Mouse (Mus musculus) forebrain, embryonic 10.5 days (tissue): Measurements from ENCODE around the gene Dnali1. TPM values are rescaled to one million over a fixed set of nuclear protein-coding genes. Genes with fewer than 3 reads are reported as not detected.
A peak's percentile ranks its signal among the peaks of the same experiment; 100 is the strongest.

Source experiments
- DNase-seq: peaks from one replicate; pipeline ENCODE4 v3.0.0-alpha.2; 2017; ENCODE audit warnings: low spot score; ENCODE audit errors: extremely low spot score
- H3K27ac ChIP-seq: fragments of 300-500 bp; sonication (generic); 2 replicates; pipeline ENCODE4 v1.5.1; 2016; ENCODE audit warnings: mild to moderate bottlenecking
- H3K27me3 ChIP-seq: fragments of 300-500 bp; sonication (generic); 2 replicates; pipeline ENCODE4 v1.6.1; 2016; ENCODE audit warnings: mild to moderate bottlenecking; ENCODE audit not compliant: poor library complexity, severe bottlenecking
- H3K36me3 ChIP-seq: fragments of 300-500 bp; sonication (generic); replicated peaks from 2 replicates; pipeline ENCODE4 v1.6.1; 2016; ENCODE audit warnings: mild to moderate bottlenecking, moderate library complexity
- H3K4me1 ChIP-seq: fragments of 300-500 bp; sonication (generic); 2 replicates; pipeline ENCODE4 v1.6.1; 2016
- H3K4me3 ChIP-seq: fragments of 300-500 bp; sonication (generic); 2 replicates; pipeline ENCODE4 v1.5.1; 2016; ENCODE audit warnings: mild to moderate bottlenecking, moderate library complexity
- H3K9me3 ChIP-seq: fragments of 300-500 bp; sonication (generic); 2 replicates; pipeline ENCODE4 v1.6.1; 2016; ENCODE audit warnings: mild to moderate bottlenecking, moderate library complexity
- WGBS: fragments of 180-500 bp; shearing (Covaris S2); methylation state at CpG from one replicate; pipeline ENCODE4 v1.1.7; 2016; 5-methylcytosine and 5-hydroxymethylcytosine counted together
- polyA plus RNA-seq: library from polyadenylated mRNA; unstranded; fragments of >200 nt; fragmentation: Nextera tagmentation; extraction: Ambion mirVana; gene quantifications from 2 replicates; pipeline ENCODE4 v1.2.1, GENCODE M21; 2016

Gene Dnali1
- polyA plus RNA-seq, 1 experiment from 2014 or later: 0.30 TPM

GRCm38 (mm10) chr4:125017431-125017830, 48.1 kb downstream of the Dnali1 start:
- Histone ChIP-seq H3K36me3 (no peaks in the 10 kb centered on the region), H3K9me3 (no peaks in the 10 kb centered on the region), H3K27me3 (peaks cover 4% of the 10 kb centered on the region; the same call in 1 of the 2 replicates), H3K4me3 (no peak overlapping the region), H3K27ac (no peak overlapping the region), H3K4me1 (peaks cover 7% of the 10 kb centered on the region; the same call in 1 of the 2 replicates)
- no peak for DNase-seq
- 82% methylated on average over 11 of the region's 11 CpGs for WGBS

- 91% methylated on average over 10 of the region's 10 CpGs for WGBS
- Histone ChIP-seq H3K9me3 (no peaks in the 10 kb centered on the region), H3K27ac (no peak within 1 kb of the TSS), H3K4me1 (peaks cover 6% of the 10 kb centered on the region; the same call in 1 of the 2 replicates), H3K36me3 (no peaks in the 10 kb centered on the region), H3K4me3 (no peak within 1 kb of the TSS), H3K27me3 (0 out of 2 replicates have a peak, but pooled peaks cover 4% of the 10 kb centered on the region)
- no peak for DNase-seq
Observed at GRCm38 (mm10) chr4:125015806-125016635, 49.5 kb downstream of the Dnali1 start, which contains the start of gene Gnl2. Gene Gnl2 (plus strand): TSS chr4:125016585.

- Histone ChIP-seq H3K4me1 (0 out of 2 replicates have a peak, but pooled peaks cover 10% of the 10 kb centered on the region), H3K36me3 (peaks cover 41% of the 10 kb centered on the region), H3K27ac (no peak overlapping the region), H3K27me3 (peaks cover 46% of the 10 kb centered on the region), H3K9me3 (no peaks in the 10 kb centered on the region), H3K4me3 (no peak overlapping the region)
- 86% methylated on average over 8 of the region's 8 CpGs for whole genome bisulfite sequencing
- DNase-seq: no peak
Observed at GRCm38 (mm10) chr4:125008712-125009111, 56.8 kb downstream of the Dnali1 start.

- H3K27me3 ChIP-seq: peaks cover 49% of the 10 kb centered on the region
- peaks cover 46% of the 10 kb centered on the region for H3K36me3 ChIP-seq
- 0 out of 2 replicates have a peak, but pooled peaks cover 10% of the 10 kb centered on the region for H3K4me1 ChIP-seq
- 73% methylated on average over 6 of the region's 6 CpGs for whole genome bisulfite sequencing
- H3K4me3 ChIP-seq: no peak overlapping the region
- H3K27ac ChIP-seq: 0 out of 2 replicates have a peak overlapping the region, but pooled peaks have one; percentile 11
- no peaks in the 10 kb centered on the region for H3K9me3 ChIP-seq
- DNase-seq: no peak
Observed at GRCm38 (mm10) chr4:125008220-125008619, 57.3 kb downstream of the Dnali1 start.

GRCm38 (mm10) chr4:125007460-125007859, 58.0 kb downstream of the Dnali1 start:
- peaks cover 50% of the 10 kb centered on the region for H3K27me3 ChIP-seq
- H3K27ac ChIP-seq: 0 out of 2 replicates have a peak overlapping the region, but pooled peaks have one; percentile 11
- WGBS: 57% methylated on average over 15 of the region's 15 CpGs
- no peaks in the 10 kb centered on the region for H3K9me3 ChIP-seq
- H3K4me1 ChIP-seq: 0 out of 2 replicates have a peak, but pooled peaks cover 10% of the 10 kb centered on the region
- H3K36me3 ChIP-seq: peaks cover 50% of the 10 kb centered on the region
- no peak for DNase-seq
- no peak overlapping the region for H3K4me3 ChIP-seq

Other genes with a start within 250 kb of the Dnali1 start
- gene Yrdc, start 215.0 kb downstream of the Dnali1 start, polyA plus RNA-seq: 43.1 and 44.1 TPM in 2 replicates
- gene 1110065P20Rik, start 214.5 kb downstream of the Dnali1 start, polyA plus RNA-seq: 39.3 and 42.9 TPM in 2 replicates
- gene Maneal, start 203.5 kb downstream of the Dnali1 start, polyA plus RNA-seq: 2.3 and 2.6 TPM in 2 replicates
- gene Epha10, start 184.8 kb downstream of the Dnali1 start, polyA plus RNA-seq: 1.1 and 1.3 TPM in 2 replicates
- gene 9930104L06Rik, start 128.7 kb downstream of the Dnali1 start, polyA plus RNA-seq: 16.4 and 17.5 TPM in 2 replicates
- 293 and 297 TPM in 2 replicates for gene Cdca8, start 126.4 kb downstream of the Dnali1 start, polyA plus RNA-seq
- gene Rspo1, start 79.3 kb downstream of the Dnali1 start, polyA plus RNA-seq: 40.0 and 46.8 TPM in 2 replicates
- 99.7 and 107 TPM in 2 replicates for gene Gnl2, start 49.1 kb downstream of the Dnali1 start, polyA plus RNA-seq
- gene Snip1, start 969 bp upstream of the Dnali1 start, polyA plus RNA-seq: 28.5 and 30.8 TPM in 2 replicates
- gene Meaf6, start 19.4 kb upstream of the Dnali1 start, polyA plus RNA-seq: 82.6 and 96.5 TPM in 2 replicates
- gene Zc3h12a, start 62.1 kb upstream of the Dnali1 start, polyA plus RNA-seq: 0.17 and 0.26 TPM in 2 replicates